Mouse (Mus musculus) neural tube, embryonic 12.5 days (tissue): ENCODE measurements at regions not wholly inside any gene's neighbourhood (a gene's known extent, or its start where the extent isn't known, plus 50 kb on each side); places are given as distances from the start of the nearest gene placed in this dataset.

ENCODE experiments used
- ATAC-seq: fragments of 200-750 bp; cut with Nextera tagmentation; 2 replicates; pipeline ENCODE4 v1.8.0; 2017; ENCODE audit warnings: low read depth, mild to moderate bottlenecking, moderate TSS enrichment, moderate library complexity; ENCODE audit not compliant: low FRiP score
- H3K27ac ChIP-seq: fragments of 300-500 bp; sonication (generic); 2 replicates; pipeline ENCODE4 v1.5.1; 2016
- H3K27me3 ChIP-seq: fragments of 300-500 bp; sonication (generic); replicated peaks from 2 replicates; pipeline ENCODE4 v1.6.1; 2016; ENCODE audit warnings: mild to moderate bottlenecking
- H3K36me3 ChIP-seq: fragments of 300-500 bp; sonication (generic); 2 replicates; pipeline ENCODE4 v1.6.1; 2016; ENCODE audit warnings: mild to moderate bottlenecking
- H3K4me1 ChIP-seq: fragments of 300-500 bp; sonication (generic); 2 replicates; pipeline ENCODE4 v1.6.1; 2016
- H3K4me2 ChIP-seq: fragments of 300-500 bp; sonication (generic); replicated peaks from 2 replicates; pipeline ENCODE4 v1.6.1; 2016; ENCODE audit warnings: mild to moderate bottlenecking
- H3K4me3 ChIP-seq: fragments of 300-500 bp; sonication (generic); 2 replicates; pipeline ENCODE4 v1.5.1; 2016
- H3K9ac ChIP-seq: fragments of 300-500 bp; sonication (generic); 2 replicates; pipeline ENCODE4 v1.6.1; 2016; ENCODE audit warnings: mild to moderate bottlenecking
- H3K9me3 ChIP-seq: fragments of 300-500 bp; sonication (generic); 2 replicates; pipeline ENCODE4 v1.6.1; 2016; ENCODE audit warnings: mild to moderate bottlenecking
- WGBS: fragments of 180-500 bp; shearing (Covaris S2); methylation state at CpG from one replicate; pipeline ENCODE4 v1.1.7; 2016; 5-methylcytosine and 5-hydroxymethylcytosine counted together

DNA sequence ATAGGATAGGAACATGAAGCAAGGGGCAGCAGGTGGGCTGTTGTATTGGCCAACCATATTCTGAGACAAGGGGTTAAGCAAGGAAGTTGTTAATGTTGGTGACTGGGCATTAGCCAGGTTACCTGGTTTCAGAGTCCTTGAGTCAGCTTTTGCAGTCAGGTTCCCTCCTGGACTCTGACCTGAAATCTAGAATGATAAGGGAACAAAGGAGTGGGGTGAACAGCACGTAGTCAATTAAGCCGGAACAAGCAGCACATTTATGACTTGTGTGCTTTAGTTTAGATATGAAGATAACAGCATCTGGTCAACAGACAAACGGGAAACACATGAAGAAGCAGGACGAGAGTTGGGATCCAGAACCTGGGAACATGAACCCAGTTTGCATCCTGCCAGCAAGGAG is 99.8 kb upstream of the 4930583I09Rik start:
- H3K9me3 ChIP-seq, result no peaks in the 10 kb centered on the region
- no peaks in the 10 kb centered on the region for H3K27me3 ChIP-seq
- no peak overlapping the region for H3K9ac ChIP-seq
- no peaks in the 10 kb centered on the region for H3K4me1 ChIP-seq
- ATAC-seq, result no peak
- WGBS, result 83% methylated on average over 4 of the region's 4 CpGs
- no peaks in the 10 kb centered on the region for H3K36me3 ChIP-seq
- no peak overlapping the region for H3K4me2 ChIP-seq
- no peak overlapping the region for H3K27ac ChIP-seq
- no peak overlapping the region for H3K4me3 ChIP-seq

DNA sequence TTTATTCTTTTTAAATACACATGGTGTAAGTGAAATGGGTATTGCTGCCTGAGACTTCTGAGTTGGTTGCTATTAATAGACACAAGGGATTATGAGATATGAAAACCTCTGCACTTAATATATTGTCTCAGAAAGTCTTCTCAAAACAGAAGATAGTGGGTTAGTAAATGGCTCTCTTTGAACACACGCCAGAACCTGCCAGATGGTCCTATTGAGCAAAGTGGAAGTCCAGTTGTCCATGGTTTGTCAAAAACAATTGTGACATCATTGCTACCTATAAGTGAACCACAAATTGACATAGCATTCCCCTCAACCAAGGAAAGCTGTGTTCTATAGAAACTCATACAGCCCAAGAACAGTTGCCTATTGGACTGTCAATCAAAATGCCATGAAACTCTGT is 98.5 kb upstream of the 4930583I09Rik start:
- H3K27ac ChIP-seq, result no peak overlapping the region
- no peak overlapping the region for H3K4me3 ChIP-seq
- H3K27me3 ChIP-seq, result no peaks in the 10 kb centered on the region
- no peak overlapping the region for H3K9ac ChIP-seq
- no peak overlapping the region for H3K4me2 ChIP-seq
- no peaks in the 10 kb centered on the region for H3K4me1 ChIP-seq
- no peaks in the 10 kb centered on the region for H3K36me3 ChIP-seq
- H3K9me3 ChIP-seq, result no peaks in the 10 kb centered on the region
- no peak for ATAC-seq
- WGBS, result 78% methylated on average over 1 of the region's 1 CpGs

DNA sequence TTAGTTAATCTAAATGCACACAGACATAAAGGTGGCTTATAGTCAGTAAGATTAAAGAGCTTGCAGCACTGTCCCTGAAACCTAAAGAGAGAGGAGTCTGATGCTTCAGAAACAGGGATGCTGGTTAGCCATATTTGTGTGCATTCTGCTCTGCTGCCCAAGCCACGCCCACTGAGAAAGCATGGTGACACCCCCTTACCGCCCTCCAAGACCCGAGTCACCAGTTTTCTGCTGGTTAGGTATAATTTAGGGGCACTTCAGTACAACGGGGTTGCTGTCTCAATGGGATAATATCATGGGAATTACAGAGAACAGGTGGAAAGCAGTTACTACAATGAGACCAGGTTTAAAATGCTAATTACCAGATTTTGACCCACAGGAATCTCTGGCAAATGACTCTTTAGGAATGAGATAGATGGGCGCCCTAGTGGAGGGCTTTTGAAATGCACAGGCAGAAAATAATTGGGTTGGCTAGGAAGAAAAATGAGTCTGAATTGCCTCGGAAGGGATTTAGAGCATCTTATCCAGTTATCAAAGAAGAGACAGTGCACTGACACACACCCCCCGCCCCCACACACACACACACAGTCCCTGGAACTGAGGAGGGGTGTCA is 95.1 kb upstream of the 4930583I09Rik start:
- whole genome bisulfite sequencing, result 39% methylated on average over 7 of the region's 7 CpGs
- H3K4me1 ChIP-seq, result no peaks in the 10 kb centered on the region
- H3K36me3 ChIP-seq, result no peaks in the 10 kb centered on the region
- H3K27me3 ChIP-seq, result no peaks in the 10 kb centered on the region
- ATAC-seq, result no peak
- no peaks in the 10 kb centered on the region for H3K9me3 ChIP-seq
- H3K27ac ChIP-seq, result no peak overlapping the region
- no peak overlapping the region for H3K9ac ChIP-seq
- no peak overlapping the region for H3K4me2 ChIP-seq
- no peak overlapping the region for H3K4me3 ChIP-seq

DNA sequence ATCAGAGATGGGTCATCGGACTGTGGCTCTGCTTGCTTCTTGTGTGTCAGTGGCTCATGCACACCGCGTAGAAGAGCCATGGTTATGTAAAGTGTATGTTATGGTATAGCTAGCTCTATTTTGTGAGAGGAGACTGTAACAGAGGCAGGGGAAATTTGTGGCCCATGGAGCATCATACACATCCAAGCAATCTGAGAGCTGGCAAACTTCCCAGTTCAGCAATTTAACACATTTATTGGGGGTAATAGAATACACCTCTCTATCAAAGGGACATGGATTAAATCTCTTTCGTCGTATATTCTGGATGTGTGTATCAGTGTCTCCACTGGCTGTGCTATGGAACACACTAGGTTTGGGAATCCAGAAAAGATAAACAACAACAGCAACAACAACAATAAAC is 87.9 kb upstream of the 4930583I09Rik start:
- ATAC-seq, result no peak
- 90% methylated on average over 5 of the region's 5 CpGs for WGBS
- Histone ChIP-seq H3K9ac (no peak overlapping the region), H3K27ac (no peak overlapping the region), H3K4me2 (no peak overlapping the region), H3K27me3 (no peaks in the 10 kb centered on the region), H3K4me1 (no peaks in the 10 kb centered on the region), H3K4me3 (no peak overlapping the region), H3K36me3 (no peaks in the 10 kb centered on the region), H3K9me3 (no peaks in the 10 kb centered on the region)

DNA sequence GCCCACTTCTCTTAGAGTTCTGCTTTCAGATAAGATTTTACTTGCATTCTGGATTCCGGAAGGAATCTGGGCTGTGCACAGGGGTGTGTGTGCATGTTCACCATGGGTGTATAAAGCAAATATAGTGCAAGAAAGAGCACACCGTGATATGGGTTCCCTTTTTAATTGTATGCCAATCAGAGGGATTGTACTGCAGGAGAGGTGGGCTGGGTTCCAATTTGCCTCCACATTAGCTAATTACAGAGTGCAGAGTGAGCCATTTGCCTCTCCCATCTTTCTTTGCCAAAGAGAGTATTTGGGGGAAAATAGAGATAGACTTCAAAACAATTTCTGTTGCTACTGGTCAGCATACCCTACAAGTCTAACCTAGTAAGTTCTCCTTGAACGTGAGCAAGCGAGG is 86.4 kb upstream of the 4930583I09Rik start:
- Histone ChIP-seq H3K9ac (no peak overlapping the region), H3K9me3 (no peaks in the 10 kb centered on the region)
- 90% methylated on average over 4 of the region's 4 CpGs for WGBS

DNA sequence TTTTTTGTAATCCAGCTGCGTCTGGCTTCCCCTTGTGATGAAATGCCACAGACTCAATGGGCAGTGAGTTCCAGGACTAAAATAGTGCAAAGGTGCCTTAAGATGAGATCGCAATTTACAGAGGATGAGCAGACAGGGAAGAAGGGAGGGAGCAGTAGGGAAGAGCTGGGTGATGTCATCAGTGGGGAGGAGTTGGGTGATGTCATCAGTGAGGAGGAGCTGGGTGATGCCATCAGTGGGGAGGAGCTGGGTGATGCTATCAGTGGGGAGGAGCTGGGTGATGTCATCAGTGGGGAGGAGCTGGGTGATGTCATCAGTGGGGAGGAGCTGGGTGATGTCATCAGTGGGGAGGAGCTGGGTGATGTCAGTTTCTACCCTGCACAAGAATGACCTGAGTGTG is 84.4 kb upstream of the 4930583I09Rik start:
- H3K9me3 ChIP-seq, result no peaks in the 10 kb centered on the region
- H3K9ac ChIP-seq, result no peak overlapping the region
- no peak overlapping the region for H3K4me3 ChIP-seq
- no peaks in the 10 kb centered on the region for H3K36me3 ChIP-seq
- no peak for ATAC-seq
- 81% methylated on average over 2 of the region's 2 CpGs for WGBS
- H3K27ac ChIP-seq, result no peak overlapping the region
- no peak overlapping the region for H3K4me2 ChIP-seq
- no peaks in the 10 kb centered on the region for H3K27me3 ChIP-seq
- peaks cover 12% of the 10 kb centered on the region; the same call in 1 of the 2 replicates for H3K4me1 ChIP-seq

More for the DNA sequence above, 86.4 kb upstream of the 4930583I09Rik start:
- no peak overlapping the region for H3K4me2 ChIP-seq
- no peaks in the 10 kb centered on the region for H3K36me3 ChIP-seq
- no peaks in the 10 kb centered on the region for H3K4me1 ChIP-seq
- no peak overlapping the region for H3K27ac ChIP-seq
- no peaks in the 10 kb centered on the region for H3K27me3 ChIP-seq
- H3K4me3 ChIP-seq, result no peak overlapping the region
- ATAC-seq, result no peak

DNA sequence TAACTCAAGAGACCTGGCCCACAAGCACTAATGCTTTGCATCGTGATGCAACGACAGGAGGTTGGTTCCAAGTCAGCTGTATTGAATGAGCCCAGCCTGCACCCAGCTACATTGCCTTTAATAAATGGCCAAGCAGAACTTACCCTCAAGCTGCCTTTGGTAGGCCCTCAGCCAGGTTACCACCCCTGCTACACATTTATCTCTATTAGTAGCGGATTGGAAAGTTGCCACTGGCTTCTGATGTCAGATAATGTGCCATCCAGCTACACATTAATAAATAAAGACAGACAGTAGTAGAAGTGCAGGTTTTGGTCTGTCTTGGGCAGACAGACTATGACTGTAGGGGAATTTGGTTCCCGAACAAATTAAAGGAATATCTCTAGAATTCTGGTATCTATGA is 82.0 kb upstream of the 4930583I09Rik start:
- no peaks in the 10 kb centered on the region for H3K36me3 ChIP-seq
- H3K27ac ChIP-seq, result no peak overlapping the region
- 95% methylated on average over 4 of the region's 4 CpGs for WGBS
- H3K4me2 ChIP-seq, result no peak overlapping the region
- H3K4me3 ChIP-seq, result no peak overlapping the region
- peaks cover 24% of the 10 kb centered on the region; the same call in 1 of the 2 replicates for H3K4me1 ChIP-seq
- no peaks in the 10 kb centered on the region for H3K27me3 ChIP-seq
- no peaks in the 10 kb centered on the region for H3K9me3 ChIP-seq
- no peak for ATAC-seq
- H3K9ac ChIP-seq, result no peak overlapping the region

DNA sequence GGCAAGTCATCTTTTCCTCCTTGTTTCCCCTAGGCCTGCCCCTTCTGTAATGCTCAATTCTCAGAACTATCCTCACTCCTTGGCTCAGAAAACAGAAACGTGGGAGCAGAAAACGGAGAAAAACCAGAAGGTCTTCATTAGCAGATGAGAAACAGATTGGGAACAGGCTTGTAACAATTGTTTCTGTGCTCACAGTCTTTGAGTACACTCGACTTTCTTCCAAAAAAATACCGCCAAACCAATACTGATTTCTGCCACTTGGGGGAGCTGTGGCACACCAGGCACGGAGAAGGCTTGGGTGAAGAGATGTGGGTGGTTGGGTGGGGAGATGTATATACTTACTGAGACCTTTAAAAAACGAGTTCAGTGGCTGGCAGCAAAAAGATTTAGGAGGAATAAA is 80.8 kb upstream of the 4930583I09Rik start:
- no peak overlapping the region for H3K4me3 ChIP-seq
- ATAC-seq, result no peak

DNA sequence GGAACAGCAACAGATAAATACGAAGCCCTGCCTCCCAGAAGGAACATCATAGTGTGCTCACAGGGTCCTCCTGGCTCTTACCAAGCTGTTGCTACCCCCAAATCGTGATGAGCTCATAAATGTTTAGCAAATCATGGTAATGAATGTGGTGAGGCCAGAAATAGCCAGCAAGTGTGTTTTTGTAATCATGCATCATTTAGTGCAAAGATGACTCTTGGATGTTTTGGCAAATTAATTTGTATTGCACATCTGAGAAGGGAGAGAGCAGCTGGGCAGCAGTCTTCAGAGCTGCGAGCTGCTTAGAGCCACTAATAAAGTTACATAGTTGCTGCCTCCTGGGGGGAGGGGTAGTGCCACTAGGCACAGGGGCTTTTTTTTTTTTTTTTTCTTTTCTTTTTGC is 79.8 kb upstream of the 4930583I09Rik start:
- no peak overlapping the region for H3K9ac ChIP-seq
- H3K27ac ChIP-seq, result no peak overlapping the region
- no peaks in the 10 kb centered on the region for H3K9me3 ChIP-seq
- H3K4me2 ChIP-seq, result no peak overlapping the region
- WGBS, result 29% methylated on average over 3 of the region's 3 CpGs
- H3K36me3 ChIP-seq, result no peaks in the 10 kb centered on the region
- H3K4me3 ChIP-seq, result no peak overlapping the region
- peaks cover 24% of the 10 kb centered on the region; the same call in 1 of the 2 replicates for H3K4me1 ChIP-seq
- ATAC-seq, result peak; percentile 36; the same call in 1 of the 2 replicates
- no peaks in the 10 kb centered on the region for H3K27me3 ChIP-seq

More for the DNA sequence above, 80.8 kb upstream of the 4930583I09Rik start:
- H3K4me2 ChIP-seq, result no peak overlapping the region
- 78% methylated on average over 6 of the region's 6 CpGs for WGBS
- H3K27ac ChIP-seq, result no peak overlapping the region
- no peaks in the 10 kb centered on the region for H3K27me3 ChIP-seq
- no peaks in the 10 kb centered on the region for H3K9me3 ChIP-seq
- peaks cover 24% of the 10 kb centered on the region; the same call in 1 of the 2 replicates for H3K4me1 ChIP-seq
- no peak overlapping the region for H3K9ac ChIP-seq
- H3K36me3 ChIP-seq, result no peaks in the 10 kb centered on the region

DNA sequence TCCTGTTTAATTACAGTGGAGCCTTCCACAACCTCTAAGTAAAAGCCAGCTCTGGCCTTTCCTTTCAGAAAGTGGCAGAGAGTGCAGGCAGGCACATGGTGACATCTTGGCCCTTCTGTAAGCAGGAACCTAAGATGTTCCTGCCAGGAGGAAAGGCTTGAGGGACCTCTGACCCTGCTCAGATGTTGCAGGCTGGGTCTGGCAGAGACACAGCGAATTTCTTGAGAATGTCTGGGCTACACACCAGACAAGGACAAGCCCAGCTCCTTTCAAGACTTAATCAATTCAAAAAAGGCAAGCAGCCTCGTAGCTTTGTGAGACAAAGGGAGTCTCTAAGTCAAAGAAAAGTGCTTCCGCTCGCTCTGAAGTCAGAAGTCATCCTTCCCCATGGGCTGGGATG is 79.2 kb upstream of the 4930583I09Rik start:
- Histone ChIP-seq H3K27ac (no peak overlapping the region), H3K36me3 (no peaks in the 10 kb centered on the region), H3K4me1 (peaks cover 24% of the 10 kb centered on the region; the same call in 1 of the 2 replicates), H3K27me3 (no peaks in the 10 kb centered on the region), H3K4me2 (no peak overlapping the region), H3K9ac (no peak overlapping the region), H3K9me3 (no peaks in the 10 kb centered on the region), H3K4me3 (no peak overlapping the region)
- whole genome bisulfite sequencing, result 12% methylated on average over 4 of the region's 4 CpGs
- no peak for ATAC-seq

DNA sequence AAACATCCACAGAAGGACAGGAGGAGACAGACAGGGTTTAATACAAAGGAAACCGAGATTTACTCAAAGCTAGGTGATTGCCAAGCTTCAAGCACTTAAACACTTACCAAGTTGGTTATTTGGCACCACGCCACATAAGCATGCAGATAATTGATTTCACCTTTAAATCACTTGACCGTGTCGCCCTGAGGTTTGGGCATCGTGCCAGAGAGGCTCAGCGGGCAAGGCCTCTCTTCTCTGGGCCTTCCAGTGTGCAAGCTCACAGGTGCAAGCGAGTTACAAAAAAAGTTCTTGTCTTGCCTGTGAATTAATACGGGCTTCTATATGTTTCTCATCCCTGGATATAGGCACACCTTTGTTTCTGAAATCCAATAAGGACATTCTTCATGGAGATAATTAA is 78.4 kb upstream of the 4930583I09Rik start:
- no peak overlapping the region for H3K27ac ChIP-seq

DNA sequence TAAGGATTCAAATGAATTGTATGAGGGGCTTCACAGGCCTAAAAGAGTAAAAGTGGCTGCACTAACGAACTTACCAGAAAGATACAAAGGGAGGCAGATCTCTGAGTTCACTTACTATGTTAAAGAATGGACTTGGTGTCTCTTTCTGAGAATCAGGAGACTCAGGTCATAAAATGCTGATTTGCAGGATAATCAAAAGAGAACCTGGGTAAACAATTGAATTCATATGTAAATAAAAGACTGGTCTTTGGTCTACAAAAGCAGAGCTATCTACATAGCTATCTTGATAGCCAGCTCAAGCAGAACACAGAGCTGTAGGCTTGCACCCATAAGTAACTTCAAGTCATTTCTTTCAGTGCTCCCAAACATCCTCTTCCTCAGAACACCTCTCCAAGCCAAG is 72.8 kb upstream of the 4930583I09Rik start:
- no peaks in the 10 kb centered on the region for H3K36me3 ChIP-seq
- no peak overlapping the region for H3K9ac ChIP-seq
- no peak overlapping the region for H3K4me2 ChIP-seq
- no peaks in the 10 kb centered on the region for H3K4me1 ChIP-seq
- no peak overlapping the region for H3K4me3 ChIP-seq
- ATAC-seq, result no peak
- no peak overlapping the region for H3K27ac ChIP-seq
- H3K27me3 ChIP-seq, result no peaks in the 10 kb centered on the region
- H3K9me3 ChIP-seq, result no peaks in the 10 kb centered on the region
- WGBS, result 74% methylated on average over 1 of the region's 1 CpGs

More for the DNA sequence above, 78.4 kb upstream of the 4930583I09Rik start:
- ATAC-seq, result peak; percentile 39; the same call in 1 of the 2 replicates
- H3K4me2 ChIP-seq, result no peak overlapping the region
- 38% methylated on average over 8 of the region's 8 CpGs for WGBS
- H3K4me1 ChIP-seq, result peaks cover 24% of the 10 kb centered on the region; the same call in 1 of the 2 replicates
- H3K4me3 ChIP-seq, result no peak overlapping the region
- no peak overlapping the region for H3K9ac ChIP-seq
- no peaks in the 10 kb centered on the region for H3K27me3 ChIP-seq
- H3K36me3 ChIP-seq, result no peaks in the 10 kb centered on the region
- H3K9me3 ChIP-seq, result no peaks in the 10 kb centered on the region
